Mouse (Mus musculus) mature B cell (primary cell): ENCODE measurements at regions not wholly inside any gene's neighbourhood (a gene's known extent, or its start where the extent isn't known, plus 50 kb on each side); places are given as distances from the start of the nearest gene placed in this dataset.
"Not testable (repeated sequence)": the region's sequence is repeated elsewhere in the genome, so short reads cannot be mapped to it uniquely, and the experiment has no call there.

Experiments
- in situ Hi-C: fragments of 300-500 bp; cut with MboI; formaldehyde crosslinking; loops from 2 replicates; pipeline ENCODE4 v1.14.3; 2019

DNA sequence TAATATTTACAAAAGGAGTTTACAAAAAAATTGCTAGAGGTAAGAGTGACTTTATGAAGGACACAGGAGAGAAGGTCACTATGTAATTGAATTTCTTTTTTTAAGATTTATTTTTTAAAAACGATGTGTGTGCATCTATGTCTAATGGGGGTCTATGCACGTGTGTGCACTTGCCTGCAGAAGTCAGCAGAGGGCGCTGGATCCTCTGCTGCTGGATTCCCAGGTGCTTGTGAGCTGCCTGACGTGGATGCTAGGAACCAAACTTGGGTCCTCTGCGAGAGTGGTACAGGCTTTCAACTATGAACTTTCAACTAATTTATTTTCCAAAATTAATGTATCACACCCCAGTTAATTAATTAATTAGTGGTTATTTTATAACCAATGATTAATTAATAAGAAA is 85.0 kb downstream of the Glrx3 start:
- in situ Hi-C loops = no loop called here

DNA sequence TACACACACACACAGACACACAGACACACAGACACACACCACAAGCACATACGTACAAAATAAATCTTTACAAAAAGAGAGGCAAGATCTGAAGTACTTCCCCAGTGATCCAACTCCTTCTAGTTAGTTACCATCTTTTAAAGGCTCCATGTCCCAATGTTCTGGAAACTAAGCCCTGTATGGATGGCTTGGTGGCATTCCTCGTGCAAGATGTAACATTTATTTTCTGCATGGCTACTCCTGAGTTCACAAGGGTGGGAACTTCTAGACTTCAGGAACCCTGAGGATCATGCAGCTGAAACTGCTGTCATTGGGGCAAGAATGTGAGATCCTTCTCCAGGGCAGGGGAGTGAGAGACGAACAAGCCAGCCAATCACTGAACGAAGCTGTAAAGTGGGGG is 96.1 kb downstream of the Glrx3 start:
- in situ Hi-C loops = no loop called here

DNA sequence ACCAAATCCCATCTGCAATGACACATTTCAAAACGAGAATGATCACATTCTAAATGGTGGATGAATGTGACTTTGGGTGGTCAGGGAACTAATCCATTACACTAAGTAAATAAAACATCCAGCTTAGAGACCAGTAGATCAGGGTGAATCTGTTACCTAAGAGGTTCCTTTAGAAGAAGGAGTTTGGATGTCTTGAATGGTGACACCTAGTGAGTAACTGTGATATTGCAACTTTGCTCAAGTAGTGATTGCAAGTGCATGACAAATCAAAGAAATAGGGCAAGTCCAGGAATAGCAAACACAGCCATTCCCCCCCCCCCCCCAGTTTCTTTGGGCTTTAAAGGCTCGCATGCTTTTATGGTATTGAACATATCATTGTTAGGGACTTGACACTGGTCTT is 112.6 kb downstream of the Glrx3 start:
- in situ Hi-C loops = no loop called here

DNA sequence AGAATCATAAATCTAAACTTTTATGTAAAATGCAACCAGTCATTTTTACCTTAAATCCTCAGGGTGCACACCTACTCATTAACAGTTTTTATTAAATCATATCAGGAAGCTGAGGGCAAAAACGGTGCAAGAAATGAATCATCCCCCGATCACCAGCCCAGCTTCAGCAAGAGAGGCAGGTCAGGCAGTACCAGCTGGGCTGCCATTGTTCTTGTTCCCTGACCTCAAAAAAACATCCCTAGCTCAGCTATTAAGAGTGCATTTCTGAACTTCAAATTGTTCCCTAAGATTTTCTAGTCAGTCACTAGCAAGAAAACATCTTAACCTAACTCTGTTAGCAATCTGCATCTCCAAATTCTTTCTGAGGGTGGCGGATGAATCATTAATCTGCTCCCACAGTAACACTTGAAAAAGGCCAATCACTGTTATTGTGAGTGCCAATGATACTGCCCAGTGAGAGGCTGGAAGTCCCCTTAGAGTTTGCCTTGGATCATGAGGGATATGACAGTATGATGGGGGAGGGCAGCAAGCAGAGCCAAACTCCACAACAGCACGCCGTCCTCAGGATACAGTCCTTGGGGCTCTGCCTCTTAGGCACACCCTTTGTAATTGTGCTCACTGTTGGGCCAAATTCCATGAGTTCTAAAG is 115.3 kb downstream of the Glrx3 start:
- in situ Hi-C loops = no loop called here

DNA sequence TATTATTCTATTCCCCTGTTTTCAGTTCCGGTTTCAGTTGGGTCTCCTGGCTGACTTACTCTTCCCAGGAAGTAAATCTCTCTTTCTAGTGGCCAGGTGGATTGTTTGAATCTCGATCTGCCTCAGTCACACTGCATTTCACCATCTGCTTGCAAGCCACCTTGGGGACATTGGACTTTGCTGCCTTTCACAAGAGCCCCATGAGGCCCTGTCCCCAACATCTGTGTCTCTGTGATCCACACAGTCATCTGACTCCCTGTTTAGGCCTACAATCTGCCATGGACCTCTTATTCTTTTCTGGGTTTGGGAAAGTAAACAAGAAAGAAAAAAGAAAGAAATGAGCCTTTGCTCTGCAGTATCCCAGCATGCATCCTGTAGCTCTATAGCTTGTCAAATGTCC is 118.1 kb downstream of the Glrx3 start:
- in situ Hi-C loops = no loop called here

DNA sequence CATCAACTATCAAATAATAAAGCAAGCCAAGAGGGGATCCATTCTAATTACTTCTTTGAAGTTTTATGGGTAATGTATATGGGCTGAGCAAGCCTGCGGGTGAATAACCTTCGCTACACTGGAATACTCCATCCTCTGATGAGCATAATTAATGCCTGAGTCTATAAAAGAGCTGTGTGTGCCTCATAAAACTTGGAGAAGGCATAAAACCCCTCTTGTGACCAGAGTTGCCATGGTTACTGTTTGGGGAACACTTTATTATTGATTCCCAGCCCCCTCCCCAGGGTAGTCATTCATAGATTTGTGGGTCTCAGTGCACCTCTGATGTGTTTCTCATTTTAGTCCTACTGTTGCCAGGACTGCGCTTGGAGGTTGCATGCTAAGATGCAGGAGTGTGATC is 120.0 kb downstream of the Glrx3 start:
- in situ Hi-C loops = no loop called here

DNA sequence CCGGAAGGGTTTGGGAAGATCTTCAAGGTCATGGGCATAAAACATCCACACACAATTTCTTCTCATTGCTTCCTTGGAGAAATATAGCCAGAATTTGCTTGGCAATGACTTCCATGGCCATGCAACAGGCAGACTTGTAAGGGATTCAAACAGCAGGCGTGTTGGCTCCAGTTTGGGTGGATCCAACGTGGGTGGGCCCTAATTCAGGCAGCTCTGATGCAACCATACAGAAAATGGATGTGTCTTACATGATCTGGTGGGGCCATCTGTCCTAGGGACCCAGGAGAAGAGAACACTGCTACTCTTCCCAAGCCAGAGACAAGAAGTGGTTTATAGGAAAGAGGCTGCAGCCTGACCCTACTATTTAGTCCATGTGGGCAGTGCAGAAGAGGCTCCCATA is 121.5 kb downstream of the Glrx3 start:
- in situ Hi-C loops = no loop called here

DNA sequence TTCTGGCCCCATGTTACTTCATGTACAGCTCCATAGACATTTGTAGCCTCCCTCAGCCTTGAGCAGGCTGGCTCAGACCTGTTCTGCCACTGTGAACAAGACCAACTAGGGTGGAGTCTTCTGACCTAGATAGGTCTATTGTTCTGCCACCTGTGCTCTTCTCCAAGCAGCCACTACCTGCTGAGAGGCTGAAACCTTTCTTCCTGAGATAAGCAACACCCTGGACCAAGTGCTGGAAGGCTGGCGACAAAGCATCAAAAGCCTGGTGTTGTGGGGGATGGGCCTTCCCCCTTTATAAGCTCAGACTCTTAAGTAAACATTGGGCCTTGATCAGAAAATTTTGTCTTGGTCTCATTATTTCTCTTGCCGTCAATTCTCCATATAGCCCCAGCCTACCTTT is 132.8 kb downstream of the Glrx3 start:
- in situ Hi-C loops = no loop called here

DNA sequence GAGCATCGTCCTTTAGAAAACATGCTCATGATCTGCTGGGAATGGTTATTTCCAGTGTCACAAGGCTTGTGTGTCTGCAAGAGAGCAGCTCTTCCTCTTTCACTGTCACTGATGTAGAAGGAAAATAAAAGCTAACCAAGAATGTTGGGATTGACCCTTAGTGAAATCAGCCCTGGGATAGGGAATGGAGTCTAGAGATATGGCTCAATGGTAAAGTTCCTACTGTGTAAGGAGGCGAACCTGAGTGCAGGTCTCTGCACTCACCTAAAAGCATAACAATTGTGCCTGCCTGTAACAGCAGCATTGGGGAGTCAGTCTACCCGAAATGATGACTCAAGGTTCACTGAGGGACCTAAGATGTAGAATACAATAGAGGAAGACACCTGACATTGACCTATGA is 138.1 kb downstream of the Glrx3 start:
- in situ Hi-C loops = no loop called here

DNA sequence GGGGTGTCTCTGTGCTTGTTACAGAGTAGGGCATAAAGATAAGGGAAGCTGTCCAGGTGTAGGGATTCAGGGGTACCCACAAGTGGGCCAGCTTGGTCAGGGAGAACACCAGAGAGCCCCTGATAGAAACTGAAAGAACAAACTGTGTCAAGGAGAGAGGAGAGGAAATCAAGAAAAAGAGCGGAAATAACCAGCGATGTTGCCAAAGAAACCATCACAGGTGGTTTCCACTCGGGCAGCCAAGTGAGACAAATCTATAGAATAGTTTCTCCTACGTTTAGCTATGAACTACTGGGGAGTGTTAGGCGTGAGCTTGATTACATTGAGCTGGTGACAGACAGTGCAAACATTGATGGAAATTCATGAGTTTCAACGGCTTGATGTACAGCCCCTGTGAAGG is 138.8 kb downstream of the Glrx3 start:
- in situ Hi-C loops = no loop called here

DNA sequence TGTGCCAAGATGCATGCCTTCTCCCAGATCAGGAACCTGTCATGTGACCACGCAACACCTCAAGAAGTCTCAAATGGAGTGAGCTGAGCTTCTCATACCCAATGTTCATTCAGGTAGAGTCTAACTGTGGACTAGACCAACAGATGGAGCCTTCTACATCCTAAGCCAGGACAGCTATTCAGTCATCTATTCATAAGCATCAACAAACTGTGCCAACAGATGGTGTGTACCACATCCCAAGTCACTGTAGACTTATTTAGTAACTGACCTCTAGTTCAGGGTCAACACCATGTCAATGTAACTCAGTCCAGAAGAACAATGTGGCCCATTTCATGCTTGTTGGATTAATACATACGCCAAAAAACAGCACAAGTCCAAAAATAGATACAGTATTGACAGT is 146.1 kb downstream of the Glrx3 start:
- in situ Hi-C loops = no loop called here

DNA sequence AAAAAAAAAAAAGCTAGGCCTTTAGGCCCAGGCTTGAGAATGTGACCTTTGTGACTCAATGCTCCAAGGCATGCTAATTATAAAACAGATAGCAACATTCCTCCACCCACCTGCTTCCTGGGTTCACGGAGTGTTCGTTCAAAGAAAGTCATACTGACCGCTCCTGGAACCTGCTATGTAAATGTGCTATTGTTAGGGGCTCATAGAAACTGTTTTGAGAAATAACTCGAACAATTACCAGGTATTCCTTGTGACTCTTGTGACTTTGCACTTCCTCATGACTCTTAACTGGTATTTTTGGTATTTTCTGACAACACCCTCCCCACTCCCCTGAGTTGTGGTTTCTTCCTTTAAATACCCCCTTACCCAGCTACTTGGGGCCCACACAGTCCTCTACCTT is 147.5 kb downstream of the Glrx3 start:
- in situ Hi-C loops = not testable (repeated sequence)

DNA sequence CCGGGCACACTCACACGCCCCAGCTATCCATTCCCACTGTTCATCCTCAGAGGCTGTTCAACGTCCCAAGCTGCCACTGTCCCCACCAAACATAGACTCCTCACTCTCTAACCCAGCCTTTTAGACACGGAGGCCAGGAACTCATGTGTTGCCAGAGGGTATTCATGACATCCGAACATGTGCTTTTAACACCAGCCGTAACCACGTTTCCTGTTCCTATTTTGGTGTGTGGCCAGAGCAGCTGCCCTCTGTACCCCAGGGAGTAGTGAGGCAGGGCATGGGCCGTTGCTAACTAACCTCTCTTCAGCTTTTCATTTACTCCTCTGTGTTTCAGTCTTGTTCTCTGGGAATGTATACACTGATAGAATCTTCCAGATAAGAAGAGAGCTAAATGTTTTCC is 156.2 kb downstream of the Glrx3 start:
- in situ Hi-C loops = no loop called here

DNA sequence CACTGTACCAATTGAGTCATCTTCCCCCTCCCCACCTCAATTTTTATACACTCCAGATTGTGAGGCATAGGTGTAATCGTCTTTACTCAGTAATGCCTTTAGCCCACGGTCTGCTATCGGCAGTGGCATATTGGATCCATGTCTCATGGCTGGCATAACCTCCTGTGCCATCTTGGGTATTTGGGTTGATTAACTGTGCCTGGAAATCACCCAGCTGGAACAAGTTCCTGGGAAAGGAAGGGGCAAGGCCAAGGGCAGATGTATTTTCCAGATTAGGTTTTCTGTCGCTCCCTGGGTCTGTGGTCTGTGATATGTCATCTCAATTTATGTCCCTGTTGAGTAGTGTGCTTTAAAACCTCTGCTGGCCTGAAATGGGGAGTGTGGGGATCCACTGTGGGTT is 158.2 kb downstream of the Glrx3 start:
- in situ Hi-C loops = no loop called here

DNA sequence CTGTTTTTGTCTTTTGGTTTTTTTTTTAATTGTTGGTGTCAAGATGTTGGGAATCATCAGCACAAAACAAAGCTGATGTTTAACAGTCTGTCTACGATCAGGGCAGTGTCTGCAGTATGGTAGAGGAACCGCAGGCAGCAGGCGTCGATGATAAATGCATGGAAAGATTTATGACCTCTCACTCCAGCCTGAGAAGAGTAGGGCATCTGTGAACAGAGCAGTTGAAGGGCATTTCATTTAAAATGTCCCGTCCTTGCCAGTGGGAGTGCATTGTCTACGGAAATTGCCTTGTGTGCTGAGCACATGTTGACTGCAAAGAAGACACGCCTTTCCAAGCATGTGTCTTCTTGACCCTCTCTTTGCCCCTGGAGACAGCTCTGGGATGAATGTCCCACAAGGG is 158.7 kb downstream of the Glrx3 start:
- in situ Hi-C loops = no loop called here

DNA sequence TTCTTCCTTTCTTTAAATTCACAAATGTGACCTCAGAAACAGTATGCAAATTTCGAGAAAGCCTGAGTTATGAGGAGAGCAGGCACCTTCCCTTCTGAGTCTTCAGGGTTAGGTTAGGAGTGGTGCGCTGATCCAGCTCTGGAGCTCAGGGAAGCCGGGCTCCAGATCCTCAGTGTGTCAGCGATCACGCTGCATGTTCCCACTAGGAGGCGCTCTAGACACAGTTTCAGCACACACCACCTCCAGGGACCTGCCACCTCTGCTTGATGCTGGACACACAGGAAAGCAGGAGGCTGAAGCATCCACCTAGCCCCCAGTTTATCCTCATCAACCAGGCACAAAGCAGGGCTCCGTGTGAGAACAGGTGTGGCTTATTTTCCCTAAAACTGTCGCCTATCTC is 165.6 kb downstream of the Glrx3 start:
- in situ Hi-C loops = no loop called here

DNA sequence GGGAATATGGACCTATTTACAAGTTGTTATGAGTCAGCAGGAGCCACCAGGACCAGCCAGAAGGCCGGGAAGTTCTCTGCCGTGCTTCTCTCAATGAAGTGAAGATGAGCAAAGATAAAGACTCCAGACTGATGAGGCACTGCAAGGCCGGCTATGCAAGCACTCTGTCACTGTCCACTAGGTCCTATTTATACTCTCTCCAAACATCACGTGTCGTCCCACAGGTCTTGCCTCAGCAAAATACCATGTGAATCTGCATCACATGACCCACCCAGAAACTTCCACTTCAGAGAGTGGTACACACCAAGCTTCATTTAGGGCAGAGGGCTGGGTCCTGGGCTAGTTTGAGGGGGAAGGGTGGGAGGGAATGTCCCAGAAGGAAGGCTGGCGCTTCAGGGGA is 172.3 kb downstream of the Glrx3 start:
- in situ Hi-C loops = no loop called here

DNA sequence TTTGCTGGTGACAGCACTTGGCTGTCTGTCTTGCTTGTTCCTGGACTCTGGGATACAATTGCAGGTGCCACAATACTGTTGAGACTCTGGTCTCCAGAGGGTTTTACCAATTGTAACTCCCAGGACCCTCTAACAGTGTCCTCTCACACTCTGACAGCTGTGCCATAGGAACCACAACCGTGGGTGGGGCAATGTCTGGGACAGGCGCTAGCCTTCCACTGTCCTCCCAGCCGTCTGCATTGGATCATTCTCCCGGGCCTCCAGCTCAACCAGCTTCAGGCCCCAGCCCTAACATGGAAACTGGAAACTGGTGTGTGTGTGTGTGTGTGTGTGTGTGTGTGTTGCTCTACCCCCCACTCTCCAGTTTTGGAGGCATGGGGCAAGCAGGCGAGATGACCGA is 173.9 kb downstream of the Glrx3 start:
- in situ Hi-C loops = no loop called here

DNA sequence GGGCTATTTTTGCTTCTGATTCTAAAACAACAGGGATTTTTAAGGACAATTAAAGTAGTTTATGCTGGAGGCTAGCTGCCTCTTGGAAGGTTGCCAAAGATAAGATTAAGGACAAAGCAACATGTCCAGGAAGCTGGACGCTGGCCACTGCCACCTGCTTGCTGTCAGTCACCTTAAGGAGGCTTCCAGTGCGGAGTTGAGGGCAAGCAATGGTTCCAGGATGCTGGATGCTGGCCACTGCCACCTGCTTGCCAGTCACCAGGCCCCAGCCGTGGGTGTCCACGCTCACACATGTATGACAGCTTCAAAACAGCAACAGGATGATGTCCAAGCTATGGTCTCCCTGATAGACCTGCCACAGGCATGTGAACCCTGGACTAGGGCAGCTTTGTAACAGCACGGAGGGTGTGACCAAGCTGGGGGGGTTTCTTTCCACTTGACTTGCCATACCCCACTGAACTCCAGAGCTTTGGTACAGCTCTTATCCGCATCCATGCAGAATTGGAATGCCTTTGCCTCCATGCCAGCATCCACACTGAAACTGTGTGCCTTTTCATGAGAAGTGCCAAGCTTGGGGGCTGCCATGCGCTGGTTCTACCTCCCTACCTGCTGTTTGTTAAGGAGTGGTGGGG is 174.6 kb downstream of the Glrx3 start:
- in situ Hi-C loops = no loop called here

DNA sequence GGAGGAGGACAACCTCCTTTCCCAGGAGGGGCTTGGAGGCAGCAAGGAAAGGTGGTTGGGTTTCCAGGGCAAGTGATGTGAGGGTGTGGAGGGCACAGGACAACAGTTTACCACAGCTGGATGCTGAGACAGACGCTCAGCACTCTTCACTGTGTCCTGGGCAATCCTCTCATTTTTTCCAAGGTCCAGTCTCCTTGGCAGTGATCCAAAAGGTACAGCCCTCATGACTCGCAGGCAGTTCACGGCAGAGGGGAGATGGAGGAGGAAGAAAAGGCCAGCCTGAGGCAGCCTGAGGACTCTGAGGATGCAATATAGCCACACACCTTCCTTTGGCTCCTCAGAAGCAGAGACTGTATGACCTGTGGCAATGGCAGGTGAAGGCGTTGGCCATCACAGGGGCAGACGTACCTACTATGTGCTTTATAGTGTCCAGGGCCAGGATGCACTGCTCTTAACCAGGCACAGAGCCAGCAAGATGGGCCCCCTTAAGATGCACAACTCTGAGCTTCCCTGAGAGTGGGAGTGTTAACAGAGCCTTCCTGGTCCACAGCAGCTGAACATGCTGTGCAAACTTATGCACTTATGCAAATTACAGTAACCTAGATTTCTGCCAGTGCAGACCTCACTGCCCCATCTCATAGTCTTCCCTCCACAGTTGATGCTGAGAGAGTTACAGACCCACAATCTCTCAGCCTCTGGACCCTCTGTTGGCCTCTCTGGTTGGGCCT is 181.2 kb downstream of the Glrx3 start:
- in situ Hi-C loops = no loop called here

DNA sequence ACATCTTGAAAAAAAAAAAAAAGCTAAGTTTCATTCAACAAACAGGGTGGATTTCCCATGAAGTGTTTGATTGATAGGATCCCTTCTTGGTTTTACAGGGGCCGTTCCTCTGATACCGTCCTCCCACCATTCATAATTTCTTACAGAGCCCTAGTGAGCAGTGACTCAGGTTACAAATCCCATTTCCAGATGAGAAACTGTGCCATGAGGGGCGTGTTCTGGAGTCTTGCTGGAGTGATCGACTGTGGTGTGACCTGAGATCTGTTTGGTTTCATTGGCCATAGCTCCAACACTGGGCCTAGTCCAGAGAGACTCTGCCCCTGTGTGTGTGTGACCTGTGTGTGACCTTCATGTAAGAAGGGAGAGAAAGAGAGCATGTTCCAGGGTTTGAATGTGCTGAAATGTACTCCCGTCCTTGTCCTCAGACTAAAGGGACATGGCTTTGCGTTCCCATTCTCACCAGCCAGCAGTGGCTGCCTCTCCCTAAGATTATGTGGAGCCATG is 181.9 kb downstream of the Glrx3 start:
- in situ Hi-C loops = no loop called here

DNA sequence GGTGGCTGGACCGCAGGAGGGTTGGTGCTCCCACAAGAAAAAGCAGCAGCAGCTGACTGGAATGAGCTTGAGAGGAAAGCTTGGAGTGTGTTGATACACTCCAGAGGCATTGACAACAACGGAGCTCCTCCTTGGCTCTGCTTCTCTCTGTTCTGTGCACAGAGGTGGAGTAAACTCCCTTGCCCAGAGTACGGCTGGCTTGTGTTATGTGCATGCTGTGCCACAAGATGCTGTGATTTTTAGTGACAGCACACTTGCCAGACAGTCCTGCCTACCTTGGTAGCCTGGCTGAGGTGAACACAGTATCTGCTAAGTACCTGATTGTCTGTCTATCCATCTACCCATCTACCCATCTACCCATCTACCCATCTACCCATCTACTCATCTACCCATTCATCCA is 190.9 kb downstream of the Glrx3 start:
- in situ Hi-C loops = no loop called here

DNA sequence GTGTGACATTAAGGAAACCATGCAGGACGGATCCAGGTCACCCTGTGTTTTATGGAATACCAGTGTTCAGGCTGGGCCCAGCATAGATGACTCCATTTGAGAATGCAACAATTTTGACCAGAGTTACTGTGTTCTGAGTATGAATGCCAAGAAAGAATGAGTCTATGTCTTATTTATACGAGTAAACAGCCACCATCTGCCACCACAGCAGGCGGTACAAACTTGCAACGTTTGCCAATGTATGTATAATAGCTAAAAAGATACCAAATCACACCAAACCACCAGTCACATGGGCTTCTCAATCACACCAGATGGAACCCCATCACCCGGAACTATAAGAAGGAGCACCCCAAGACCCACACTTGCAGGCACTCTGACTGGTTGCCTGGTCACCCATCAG is 192.1 kb downstream of the Glrx3 start:
- in situ Hi-C loops = no loop called here
